Mouse (Mus musculus): ENCODE results near the gene Cfap43.

Cfap43 gene

GRCm38 (mm10) chr19:47884296-47885085 is 34.6 kb downstream of the Cfap43 start:
- DNase-seq: peak in 1 of 2 experiments; percentile 37

DNA sequence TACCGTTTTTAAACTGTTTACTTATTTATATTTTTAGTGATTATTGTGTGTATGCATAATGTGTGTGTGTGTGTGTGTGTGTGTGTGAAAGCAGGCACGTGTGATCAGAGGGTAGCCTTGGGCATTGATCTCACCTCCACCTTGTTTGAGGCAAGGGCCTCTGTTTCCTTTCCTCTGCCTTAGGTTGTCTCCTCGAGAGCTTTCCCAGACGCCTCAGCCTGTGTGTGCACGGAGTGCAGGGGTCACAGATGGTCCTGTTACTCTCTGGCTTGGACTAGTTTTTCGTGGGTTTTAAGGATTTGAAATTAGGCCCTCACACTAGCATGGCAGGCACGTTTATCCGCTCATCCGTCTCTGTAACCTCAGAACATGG is 36.2 kb downstream of the Cfap43 start:
- no peak for DNase-seq

DNA sequence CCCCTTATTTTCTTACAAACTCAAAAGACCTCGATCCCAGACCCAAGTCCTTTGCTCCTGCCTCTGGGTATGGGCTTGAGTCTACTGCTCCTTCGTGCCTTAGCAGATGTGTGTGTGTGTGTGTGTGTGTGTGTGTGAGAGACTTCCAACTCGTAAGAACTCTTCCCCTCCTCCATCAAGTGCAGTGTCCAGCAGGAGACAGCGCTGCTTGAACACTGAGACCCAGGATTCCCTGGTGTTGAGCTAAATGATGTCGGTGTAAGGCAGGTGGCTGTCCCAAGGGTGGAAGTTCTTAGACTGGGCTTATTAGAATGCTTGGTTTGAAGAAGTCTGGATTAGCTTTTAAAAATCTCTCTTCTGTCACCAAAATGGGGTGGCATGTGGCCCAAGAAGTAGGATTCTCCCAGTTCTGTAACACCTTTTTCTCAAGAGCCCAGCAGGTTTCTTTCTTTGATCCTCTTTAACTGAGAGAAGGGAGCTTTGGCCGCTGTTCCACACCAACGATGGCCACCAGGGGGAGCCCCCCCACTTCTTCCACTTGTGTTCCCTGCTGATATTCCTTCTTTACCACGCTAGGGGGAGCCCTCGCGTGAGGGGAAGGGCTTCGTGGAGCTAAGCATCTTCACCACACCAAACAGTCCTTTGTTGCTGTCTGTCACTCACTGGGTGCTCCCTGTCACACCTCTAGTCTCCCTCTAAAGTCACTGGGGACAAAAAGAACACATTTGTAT is 36.8 kb downstream of the Cfap43 start:
- peak; percentile 76 to 93 for DNase-seq

DNA sequence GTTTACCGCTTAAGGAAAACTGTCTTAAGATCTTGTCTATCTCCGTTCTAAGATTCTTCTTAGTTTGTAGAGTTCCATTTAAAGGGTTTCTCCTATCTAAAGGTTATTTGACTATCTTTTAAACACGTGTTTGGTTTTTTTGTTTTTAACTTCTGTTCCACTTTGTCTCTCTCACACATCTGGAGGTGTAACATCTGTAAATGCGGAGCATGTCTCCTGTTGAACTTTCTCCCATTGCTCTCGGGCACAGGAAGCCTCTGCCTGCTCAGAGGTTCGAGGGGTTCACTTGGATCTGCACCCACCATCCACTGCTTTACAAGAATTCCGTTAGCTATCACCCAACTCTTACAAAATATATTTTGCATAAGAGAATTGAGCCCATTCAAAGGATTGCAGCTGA is 37.5 kb downstream of the Cfap43 start:
- DNase-seq: no peak

DNA sequence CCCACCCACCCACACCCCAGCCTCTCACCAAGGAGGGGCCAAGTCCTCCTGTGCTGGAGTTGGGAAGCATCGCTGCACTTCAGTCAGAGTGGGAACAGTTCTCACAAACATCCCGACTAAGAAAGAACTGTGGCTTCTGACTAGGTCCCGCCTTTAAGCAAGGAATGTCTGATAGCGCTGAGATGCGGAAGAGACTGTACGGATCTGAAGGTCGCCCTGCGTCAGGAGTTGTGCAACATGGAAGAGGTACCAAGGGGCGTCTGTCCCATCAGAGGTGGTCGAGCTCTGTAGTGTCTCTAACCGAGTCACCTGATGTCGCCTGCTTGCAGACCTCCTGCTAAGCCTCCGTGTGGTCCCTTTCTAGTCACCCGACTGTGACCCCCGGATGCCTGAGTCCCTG is 42.8 kb downstream of the Cfap43 start:
- DNase-seq: no peak

DNA sequence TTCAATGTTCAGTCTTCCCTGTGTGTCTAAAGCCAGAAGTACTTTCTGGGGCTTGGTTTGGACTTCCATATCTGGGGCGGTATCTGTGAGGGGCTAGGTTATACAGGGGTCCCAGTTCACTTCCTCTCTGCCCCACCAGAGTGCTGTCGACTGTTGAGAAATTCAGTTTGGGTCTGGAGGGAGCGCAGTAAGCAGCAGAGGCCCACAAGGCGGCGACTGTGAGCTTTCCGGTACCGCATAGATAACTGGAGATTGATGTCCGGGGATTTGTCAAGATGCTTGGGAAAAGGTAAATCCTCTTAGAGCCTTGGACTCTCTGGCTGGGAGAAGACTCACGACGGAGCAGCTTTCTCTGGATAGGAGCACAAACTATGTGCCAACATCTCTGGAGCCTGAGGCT is 47.6 kb downstream of the Cfap43 start:
- peak in 1 of 2 experiments; percentile 33 for DNase-seq

DNA sequence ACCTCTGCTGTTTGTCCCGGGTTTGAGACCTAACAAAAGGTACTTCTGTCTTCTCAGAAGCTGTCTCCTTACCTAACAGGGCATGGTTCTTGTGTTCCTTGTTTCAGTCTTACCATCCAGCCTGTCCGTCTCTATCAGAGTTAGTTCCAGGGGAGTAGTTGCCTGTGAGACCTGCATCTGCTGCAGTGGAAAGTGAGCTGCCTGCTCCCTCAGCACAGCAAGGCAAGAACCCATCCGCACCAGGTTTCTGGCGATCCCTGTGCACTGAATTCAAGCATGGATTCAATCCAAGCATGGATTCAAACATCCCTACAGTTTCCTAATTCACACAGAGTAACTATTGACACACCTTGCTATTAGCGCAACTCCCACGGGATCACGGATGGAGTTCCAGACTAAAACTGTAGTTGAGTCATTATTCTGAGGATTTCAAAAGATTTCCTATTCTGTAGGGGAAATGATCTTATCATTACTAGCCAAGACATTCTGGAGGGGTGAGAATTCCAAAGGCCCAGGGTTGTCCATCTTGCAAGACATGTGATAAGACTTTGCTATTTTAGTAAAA is 48.9 kb downstream of the Cfap43 start:
- DNase-seq: no peak

DNA sequence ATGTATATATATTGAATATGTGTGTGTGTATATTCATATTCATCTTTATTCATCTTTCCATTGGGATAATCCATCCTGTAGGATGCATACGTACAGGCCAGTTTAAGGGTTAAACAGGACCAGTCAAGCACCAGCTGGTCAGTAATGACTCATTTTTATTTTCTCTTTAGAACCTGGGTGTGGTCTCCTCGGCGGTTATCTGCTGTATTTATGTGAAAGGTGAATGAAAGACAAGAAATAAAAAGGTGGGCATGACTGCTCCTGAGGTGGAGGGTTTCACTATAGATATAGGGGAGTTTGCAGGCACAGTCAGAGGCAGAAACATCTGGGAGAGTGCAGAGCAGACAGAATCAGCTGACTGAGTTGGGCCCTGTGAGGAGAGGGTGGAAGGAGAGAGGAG is 49.6 kb downstream of the Cfap43 start:
- DNase-seq: no peak

DNA sequence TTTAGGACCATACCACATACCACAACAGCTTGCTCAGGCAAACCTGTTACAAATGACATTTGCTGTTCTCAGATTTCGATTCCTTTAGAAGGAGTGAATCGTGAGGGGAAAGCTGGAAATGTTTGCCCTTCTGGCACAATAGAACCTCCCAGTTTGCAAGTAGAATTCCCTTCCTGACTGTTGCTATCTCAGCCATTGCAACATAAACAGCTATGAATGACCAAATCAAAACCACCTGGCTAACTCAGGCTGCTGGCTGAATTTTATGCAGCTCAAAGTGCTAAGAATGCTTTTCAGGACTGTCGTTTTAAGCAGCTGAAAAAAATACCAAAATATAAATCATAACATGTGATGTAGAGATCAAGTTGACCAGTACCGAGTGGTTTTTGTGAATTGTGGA is 50.1 kb downstream of the Cfap43 start:
- no peak for DNase-seq

- DNase-seq: no peak
Observed at GRCm38 (mm10) chr19:47867628-47868175, 51.4 kb downstream of the Cfap43 start.

GRCm38 (mm10) chr19:47865353-47865947 is 53.6 kb downstream of the Cfap43 start, which contains the start of gene Gsto2:
Gene Gsto2, plus strand, starts transcription at chr19:47865534.
- DNase-seq: peak; percentile 95

DNA sequence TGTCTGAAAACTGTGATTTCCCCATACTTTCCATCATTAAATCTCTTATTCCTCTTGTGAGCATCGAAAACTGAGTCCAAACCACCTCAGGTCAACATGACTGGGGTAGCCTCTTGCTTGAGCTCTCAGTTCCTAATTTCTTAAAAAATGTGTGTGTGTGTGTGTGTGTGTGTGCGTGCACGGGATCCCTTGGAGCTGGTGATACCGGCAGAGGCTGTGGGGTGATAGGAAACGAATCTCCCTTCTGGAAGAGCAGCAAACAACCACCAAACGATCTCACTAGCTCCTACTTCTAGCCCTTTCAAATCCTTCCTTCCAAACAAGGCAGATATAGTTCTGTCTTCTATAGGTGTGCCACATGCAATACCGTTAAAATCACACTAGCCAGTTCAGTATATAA is 54.4 kb downstream of the Cfap43 start:
- no peak for DNase-seq

DNA sequence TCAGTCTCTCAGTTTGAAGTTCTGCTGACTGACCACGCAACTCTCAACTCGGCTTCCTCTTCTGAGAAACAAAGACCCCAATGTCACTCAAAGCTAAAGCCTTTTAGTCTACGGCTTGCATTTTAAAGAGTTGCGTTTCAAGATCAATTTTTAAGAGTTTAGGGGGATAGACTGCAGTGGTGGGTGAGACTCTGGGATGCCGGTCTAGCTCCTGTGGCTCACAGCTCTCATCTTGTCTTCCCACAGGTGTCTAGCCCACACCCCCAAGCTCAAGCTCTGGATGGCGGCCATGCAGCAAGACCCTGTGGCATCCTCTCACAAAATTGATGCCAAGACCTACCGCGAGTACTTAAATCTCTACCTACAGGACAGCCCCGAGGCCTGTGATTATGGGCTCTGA is 55.0 kb downstream of the Cfap43 start:
- DNase-seq: no peak

DNA sequence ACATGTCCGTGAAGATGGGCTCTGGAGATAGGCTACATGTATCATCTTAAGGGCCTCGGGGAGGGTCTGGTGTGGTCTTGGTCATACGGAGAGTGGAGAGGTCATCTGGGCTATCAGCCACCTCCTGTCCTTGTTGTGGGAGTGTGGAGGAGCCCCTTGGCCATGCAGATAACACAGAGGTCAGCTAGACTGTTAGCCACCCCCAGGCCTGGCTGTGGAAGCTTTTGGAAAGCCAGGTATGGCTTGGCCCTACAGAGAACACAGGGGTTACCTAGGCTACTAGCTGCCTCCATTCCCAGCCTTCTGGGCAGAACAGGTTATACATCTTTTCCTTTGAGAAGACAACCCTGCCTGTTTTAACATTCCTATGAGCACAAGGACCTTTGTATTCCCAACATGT is 56.5 kb downstream of the Cfap43 start:
- DNase-seq: no peak

- no peak for DNase-seq
Observed at GRCm38 (mm10) chr19:47859180-47859579, 59.9 kb downstream of the Cfap43 start.

GRCm38 (mm10) chr19:47857957-47858942 is 60.8 kb downstream of the Cfap43 start:
- peak in 1 of 2 experiments; percentile 19 for DNase-seq

DNA sequence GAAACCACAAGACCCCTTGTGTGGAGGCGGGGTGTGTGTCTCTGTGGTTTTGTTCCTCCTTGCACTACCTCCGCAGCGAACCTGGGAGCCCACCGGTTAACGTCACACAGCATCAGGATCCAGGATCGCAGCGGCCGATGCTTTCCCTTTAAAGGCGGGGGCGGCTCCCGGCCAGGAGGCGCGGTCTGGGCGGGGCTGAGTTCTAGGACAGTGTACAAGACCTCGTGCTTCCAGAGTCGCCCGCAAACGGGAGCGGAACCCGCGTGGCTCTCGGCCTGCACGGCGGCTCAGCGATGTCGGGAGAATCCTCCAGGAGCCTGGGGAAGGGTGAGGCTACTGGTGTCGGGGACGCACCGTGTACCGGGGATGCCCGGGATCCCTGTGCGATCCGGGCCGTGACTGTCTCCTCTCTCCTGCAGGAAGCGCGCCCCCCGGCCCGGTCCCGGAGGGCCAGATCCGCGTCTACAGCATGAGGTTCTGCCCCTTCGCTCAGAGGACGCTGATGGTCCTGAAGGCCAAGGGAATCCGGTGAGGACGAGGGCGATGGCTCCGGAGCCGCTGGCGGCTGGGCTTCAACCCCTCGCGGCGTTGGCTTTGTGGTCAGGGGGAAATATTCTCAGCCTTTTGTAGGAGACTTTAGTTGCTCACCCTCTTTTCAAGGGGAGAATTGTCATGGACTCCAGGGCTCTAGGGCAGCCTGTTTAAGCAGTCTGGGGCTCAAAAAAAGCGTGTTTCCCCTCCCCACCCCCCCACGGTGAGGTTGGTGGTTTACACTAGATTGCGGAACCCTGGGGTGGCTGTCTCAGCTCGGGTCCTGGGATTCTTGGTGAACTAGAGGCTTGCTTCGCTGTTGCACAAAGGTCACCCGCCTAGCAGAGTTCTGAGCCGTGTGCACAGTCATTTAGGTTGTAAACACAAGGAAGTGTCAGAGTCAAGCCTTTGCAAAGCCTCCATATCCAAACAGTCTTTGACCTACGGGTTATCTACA is 64.0 kb downstream of the Cfap43 start, which contains the start of gene Gsto1:
Gsto1 (plus strand) TSS at position 175 of the 988 bp plus-strand sequence.
- peak; percentile 93 to 96 for DNase-seq

DNA sequence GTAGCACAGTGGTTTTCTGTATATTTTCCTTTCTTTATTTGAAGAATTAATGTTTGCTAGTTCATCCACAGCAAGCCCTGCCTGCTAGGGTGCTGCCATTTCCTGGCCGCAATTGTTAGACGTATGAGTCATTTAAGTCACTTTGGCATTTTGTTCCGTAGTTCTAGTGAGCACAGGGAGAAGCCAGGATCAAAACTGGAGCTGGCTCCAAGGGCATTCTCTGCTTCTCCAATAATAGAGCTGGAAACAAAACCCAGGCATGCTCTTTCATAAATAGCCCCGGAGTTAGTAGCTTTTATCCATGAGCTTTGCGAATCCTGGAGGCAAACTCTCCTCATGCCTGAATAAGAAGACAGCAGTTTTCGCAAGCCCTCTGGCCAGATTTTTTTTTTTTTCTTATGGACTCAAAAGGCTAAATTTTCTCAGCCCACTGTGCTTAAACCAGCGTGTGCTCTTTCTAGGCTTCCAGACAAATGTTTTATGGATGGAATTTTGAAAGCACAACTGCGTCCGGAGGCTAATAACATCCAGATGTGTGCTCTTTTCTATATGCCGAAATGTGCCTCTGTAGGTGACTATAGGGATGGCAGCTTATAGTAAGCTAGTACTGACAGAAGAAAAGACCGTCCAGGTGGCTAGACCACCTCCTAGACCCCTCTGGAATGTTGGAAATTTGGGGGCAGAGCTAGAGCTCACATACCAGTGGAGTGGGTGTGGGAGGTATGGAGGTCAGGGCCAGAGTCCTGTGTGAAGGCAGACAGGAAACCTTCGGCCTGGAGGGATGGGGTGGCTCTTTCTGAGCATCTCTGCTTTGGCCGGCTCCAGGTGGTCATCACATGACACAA is 64.9 kb downstream of the Cfap43 start:
- no peak for DNase-seq

GRCm38 (mm10) chr19:47853053-47853452 is 66.0 kb downstream of the Cfap43 start:
- no peak for DNase-seq
